In genomic region chr4:134869815-134870375, GRCm38 (mm10) we compare ENCODE assay signal across 11 mouse cellular contexts. TPM values are rescaled to one million over a fixed set of nuclear protein-coding genes. Genes with fewer than 3 reads are reported as not detected.
DNase-seq lines count a peak whose midpoint lies in the region; ATAC-seq and TF ChIP-seq lines count a peak whose summit lies in the region.
"Had no signal": no experiment of that assay in that cellular context is flagged by ENCODE, and none has a peak within 500 bp of the region (broad histone marks: within the 10 kb centered on the region; RNA-seq: fewer than 3 reads in every experiment).

No protein-coding gene starts in this region.

- no peaks in the 10 kb centered on the region for H3K9me3 ChIP-seq in heart, embryonic 11.5 days (replicated peaks; ENCODE audit: control insufficient read depth, low read length)
- H3K9me3 ChIP-seq in midbrain, embryonic 10.5 days (replicated peaks) = no peaks in the 10 kb centered on the region
- H3K9me3 ChIP-seq in midbrain, embryonic 16.5 days (replicated peaks; ENCODE audit: control insufficient read depth, low read length, poor library complexity, severe bottlenecking) = no peaks in the 10 kb centered on the region
- H3K9me3 ChIP-seq in limb, embryonic 11.5 days (ENCODE audit: control insufficient read depth, low read length) = no peaks in the 10 kb centered on the region
- no peaks in the 10 kb centered on the region for H3K9me3 ChIP-seq in stomach, postnatal 0 days (ENCODE audit: control insufficient read depth, low read length)
- H3K9me3 ChIP-seq: forebrain, embryonic 15.5 days; hindbrain, embryonic 13.5 days had no signal

- TF ChIP-seq CTCF in stomach, postnatal 0 days (IDR thresholded peaks at IDR 0.05; ENCODE audit: low read depth) = no peak

- peak overlapping the region; percentile 30 for H3K4me3 ChIP-seq in heart, embryonic 11.5 days (ENCODE audit: low read depth, low read length)
- no peak overlapping the region for H3K4me3 ChIP-seq in midbrain, embryonic 10.5 days
- no peak overlapping the region for H3K4me3 ChIP-seq in midbrain, embryonic 16.5 days (ENCODE audit: low read depth, low read length)
- 0 out of 2 replicates have a peak overlapping the region, but pooled peaks have one; percentile 10 for H3K4me3 ChIP-seq in limb, embryonic 11.5 days (ENCODE audit: low read depth, low read length)
- no peak overlapping the region for H3K4me3 ChIP-seq in stomach, postnatal 0 days (ENCODE audit: low read depth, low read length)
- H3K4me3 ChIP-seq: forebrain, embryonic 15.5 days; hindbrain, embryonic 13.5 days had no signal

- peak overlapping the region; percentile 71 for H3K4me2 ChIP-seq in heart, embryonic 11.5 days
- no peak overlapping the region for H3K4me2 ChIP-seq in midbrain, embryonic 16.5 days (ENCODE audit: low read length)
- H3K4me2 ChIP-seq in limb, embryonic 11.5 days (ENCODE audit: low read depth, severe bottlenecking) = peak overlapping the region; percentile 29; the same call in 1 of the 2 replicates
- H3K4me2 ChIP-seq in stomach, postnatal 0 days (replicated peaks; ENCODE audit: low read depth) = peak overlapping the region; percentile 29
- H3K4me2 ChIP-seq: forebrain, embryonic 15.5 days; hindbrain, embryonic 13.5 days had no signal

- H3K27ac ChIP-seq in heart, embryonic 11.5 days (ENCODE audit: low read depth, low read length) = peak overlapping the region; percentile 82
- H3K27ac ChIP-seq in midbrain, embryonic 10.5 days (replicated peaks) = 0 out of 2 replicates have a peak overlapping the region, but pooled peaks have one; percentile 9
- H3K27ac ChIP-seq in midbrain, embryonic 16.5 days (ENCODE audit: low read length) = no peak overlapping the region
- H3K27ac ChIP-seq in limb, embryonic 11.5 days (replicated peaks; ENCODE audit: low read depth, low read length) = no peak overlapping the region
- no peak overlapping the region for H3K27ac ChIP-seq in stomach, postnatal 0 days (replicated peaks)
- H3K27ac ChIP-seq: forebrain, embryonic 15.5 days; hindbrain, embryonic 13.5 days had no signal

- H3K9ac ChIP-seq in heart, embryonic 11.5 days (ENCODE audit: low read depth, low read length) = peak overlapping the region; percentile 69
- H3K9ac ChIP-seq in midbrain, embryonic 16.5 days (ENCODE audit: low read depth, low read length) = no peak overlapping the region
- no peak overlapping the region for H3K9ac ChIP-seq in limb, embryonic 11.5 days (ENCODE audit: low read length)
- peak overlapping the region; percentile 43; the same call in 1 of the 2 replicates for H3K9ac ChIP-seq in stomach, postnatal 0 days (ENCODE audit: low read length)
- H3K9ac ChIP-seq: forebrain, embryonic 15.5 days; hindbrain, embryonic 13.5 days had no signal

- no peak for TF ChIP-seq EP300 in stomach, postnatal 0 days (optimal IDR thresholded peaks at IDR 0.05)

- no peak for DNase-seq in heart, adult 8-10 months (ENCODE audit: low spot score)
- DNase-seq in midbrain, embryonic 10.5 days (ENCODE audit: low spot score) = no peak
- no peak for DNase-seq in limb, embryonic 11.5 days (ENCODE audit: low spot score)
- no peak for DNase-seq in stomach, postnatal 0 days (ENCODE audit: low spot score)
- DNase-seq in layer of hippocampus, postnatal 25 days (ENCODE audit: extremely low spot score in 1 of 2, low spot score in 1 of 2) = no peak
- no peak for DNase-seq in cerebellum, postnatal 4 days (ENCODE audit: low spot score in 2 of 2)

- H3K36me3 ChIP-seq in heart, embryonic 11.5 days (ENCODE audit: control insufficient read depth, insufficient read depth, low read length) = no peaks in the 10 kb centered on the region
- H3K36me3 ChIP-seq in midbrain, embryonic 10.5 days = no peaks in the 10 kb centered on the region
- no peaks in the 10 kb centered on the region for H3K36me3 ChIP-seq in midbrain, embryonic 16.5 days (ENCODE audit: control insufficient read depth, insufficient read depth, low read length)
- H3K36me3 ChIP-seq in limb, embryonic 11.5 days (ENCODE audit: control insufficient read depth, insufficient read depth, low read length) = no peaks in the 10 kb centered on the region
- no peaks in the 10 kb centered on the region for H3K36me3 ChIP-seq in stomach, postnatal 0 days (ENCODE audit: control insufficient read depth, insufficient read depth, low read length)
- H3K36me3 ChIP-seq: forebrain, embryonic 15.5 days; hindbrain, embryonic 13.5 days had no signal

- 35% methylated on average over 7 of the region's 7 CpGs for WGBS in heart, embryonic 11.5 days (ENCODE audit: insufficient replicate concordance)
- WGBS in midbrain, embryonic 10.5 days = 51% methylated on average over 7 of the region's 7 CpGs
- 55% methylated on average over 7 of the region's 7 CpGs for WGBS in midbrain, embryonic 16.5 days
- 49% methylated on average over 7 of the region's 7 CpGs for WGBS in limb, embryonic 11.5 days
- WGBS in stomach, postnatal 0 days = 49% methylated on average over 7 of the region's 7 CpGs

- ATAC-seq in heart, embryonic 11.5 days (replicated peaks; ENCODE audit: insufficient number of reproducible peaks, low FRiP score, low TSS enrichment) = peak; percentile 53; the same call in 1 of the 2 replicates
- no peak for ATAC-seq in midbrain, embryonic 16.5 days
- no peak for ATAC-seq in limb, embryonic 11.5 days (ENCODE audit: insufficient number of reproducible peaks, low FRiP score, low TSS enrichment, low read depth)
- ATAC-seq in stomach, postnatal 0 days (ENCODE audit: low FRiP score, low TSS enrichment) = no peak
- ATAC-seq: forebrain, embryonic 15.5 days had no signal

- H3K27me3 ChIP-seq in heart, embryonic 11.5 days (ENCODE audit: control insufficient read depth, insufficient read depth, low read length) = peaks cover 12% of the 10 kb centered on the region
- H3K27me3 ChIP-seq in midbrain, embryonic 10.5 days (ENCODE audit: low read depth, poor library complexity, severe bottlenecking) = peaks cover 42% of the 10 kb centered on the region
- H3K27me3 ChIP-seq in midbrain, embryonic 16.5 days (ENCODE audit: control insufficient read depth, insufficient read depth, low read depth, low read length) = peaks cover 11% of the 10 kb centered on the region
- peaks cover 14% of the 10 kb centered on the region for H3K27me3 ChIP-seq in limb, embryonic 11.5 days (ENCODE audit: control insufficient read depth, insufficient read depth, low read length)
- no peaks in the 10 kb centered on the region for H3K27me3 ChIP-seq in stomach, postnatal 0 days (ENCODE audit: control insufficient read depth, insufficient read depth, low read length)

- H3K4me1 ChIP-seq in heart, embryonic 11.5 days (ENCODE audit: control insufficient read depth, insufficient read depth, low read length) = peaks cover 15% of the 10 kb centered on the region
- H3K4me1 ChIP-seq in midbrain, embryonic 10.5 days = peaks cover 15% of the 10 kb centered on the region
- H3K4me1 ChIP-seq in midbrain, embryonic 16.5 days (ENCODE audit: control insufficient read depth, insufficient read depth, low read length) = peaks cover 2% of the 10 kb centered on the region; the same call in 1 of the 2 replicates
- peaks cover 8% of the 10 kb centered on the region; the same call in 1 of the 2 replicates for H3K4me1 ChIP-seq in limb, embryonic 11.5 days (ENCODE audit: control insufficient read depth, insufficient read depth, low read length)
- H3K4me1 ChIP-seq in stomach, postnatal 0 days (replicated peaks; ENCODE audit: control insufficient read depth, insufficient read depth) = no peaks in the 10 kb centered on the region; the same call in 1 of the 2 replicates
- H3K4me1 ChIP-seq: forebrain, embryonic 15.5 days had no signal

RNA-seq across cellular contexts. Expression of gene Rhd, which starts 5.6 kb away (rescaled TPM):
- 54.0 and 68.6 TPM in 2 replicates for polyA plus RNA-seq in heart, embryonic 11.5 days (2014; fragmentation: Nextera tagmentation; extraction: Ambion mirVana)
- 10 to 100 TPM in 1 of 4 experiments, 1 to 10 TPM in 3; 8.4 to 10.2 (median 8.5) TPM for total RNA-seq in heart, adult 8-10 months (2022)
- 9.6 and 12.9 TPM in 2 replicates for polyA plus RNA-seq in midbrain, embryonic 10.5 days (2016; fragmentation: Nextera tagmentation; extraction: Ambion mirVana)
- 1.3 and 1.4 TPM in 2 replicates for polyA plus RNA-seq in midbrain, embryonic 16.5 days (2015; fragmentation: Nextera tagmentation; extraction: Ambion mirVana)
- 12.6 and 14.8 TPM in 2 replicates for polyA plus RNA-seq in limb, embryonic 11.5 days (2014; fragmentation: Nextera tagmentation; extraction: Ambion mirVana)
- 0.47 TPM in 2 replicates for polyA plus RNA-seq in stomach, postnatal 0 days (2015; fragmentation: Nextera tagmentation; extraction: Ambion mirVana)
- not detected for total RNA-seq in layer of hippocampus, postnatal 25 days (2021)
- total RNA-seq: layer of hippocampus, postnatal 10 days had no signal

RNA-seq across cellular contexts. Expression of gene Maco1, which starts 16.8 kb away (rescaled TPM):
- polyA plus RNA-seq in heart, embryonic 11.5 days (2014; fragmentation: Nextera tagmentation; extraction: Ambion mirVana) = 20.7 and 22.6 TPM in 2 replicates
- 10 to 100 TPM; 21.1 to 25.0 (median 23.2) TPM for total RNA-seq in heart, adult 8-10 months (2022)
- polyA plus RNA-seq in midbrain, embryonic 10.5 days (2016; fragmentation: Nextera tagmentation; extraction: Ambion mirVana) = 36.8 and 41.3 TPM in 2 replicates
- polyA plus RNA-seq in midbrain, embryonic 16.5 days (2015; fragmentation: Nextera tagmentation; extraction: Ambion mirVana) = 91.3 and 101 TPM in 2 replicates
- polyA plus RNA-seq in limb, embryonic 11.5 days (2014; fragmentation: Nextera tagmentation; extraction: Ambion mirVana) = 41.5 and 45.4 TPM in 2 replicates
- 20.8 and 24.1 TPM in 2 replicates for polyA plus RNA-seq in stomach, postnatal 0 days (2015; fragmentation: Nextera tagmentation; extraction: Ambion mirVana)
- total RNA-seq in layer of hippocampus, postnatal 25 days (2021) = 10 to 100 TPM; 42.0 to 48.0 TPM

RNA-seq across cellular contexts. Expression of gene Tmem50a, which starts 44.9 kb away (rescaled TPM):
- 149 and 150 TPM in 2 replicates for polyA plus RNA-seq in heart, embryonic 11.5 days (2014; fragmentation: Nextera tagmentation; extraction: Ambion mirVana)
- 10 to 100 TPM; 63.0 to 64.1 (median 63.5) TPM for total RNA-seq in heart, adult 8-10 months (2022)
- polyA plus RNA-seq in midbrain, embryonic 10.5 days (2016; fragmentation: Nextera tagmentation; extraction: Ambion mirVana) = 127 and 135 TPM in 2 replicates
- polyA plus RNA-seq in midbrain, embryonic 16.5 days (2015; fragmentation: Nextera tagmentation; extraction: Ambion mirVana) = 237 and 253 TPM in 2 replicates
- 145 and 154 TPM in 2 replicates for polyA plus RNA-seq in limb, embryonic 11.5 days (2014; fragmentation: Nextera tagmentation; extraction: Ambion mirVana)
- 187 and 193 TPM in 2 replicates for polyA plus RNA-seq in stomach, postnatal 0 days (2015; fragmentation: Nextera tagmentation; extraction: Ambion mirVana)
- total RNA-seq in layer of hippocampus, postnatal 25 days (2021) = 100 to 1,000 TPM; 107 to 122 TPM

RNA-seq across cellular contexts. Expression of gene Rsrp1, which starts 53.5 kb away (rescaled TPM):
- polyA plus RNA-seq in heart, embryonic 11.5 days (2014; fragmentation: Nextera tagmentation; extraction: Ambion mirVana) = 331 and 353 TPM in 2 replicates
- total RNA-seq in heart, adult 8-10 months (2022) = 100 to 1,000 TPM in 3 of 4 experiments, 10 to 100 TPM in 1; 97.1 to 165 (median 123) TPM
- 320 and 401 TPM in 2 replicates for polyA plus RNA-seq in midbrain, embryonic 10.5 days (2016; fragmentation: Nextera tagmentation; extraction: Ambion mirVana)
- 576 and 581 TPM in 2 replicates for polyA plus RNA-seq in midbrain, embryonic 16.5 days (2015; fragmentation: Nextera tagmentation; extraction: Ambion mirVana)
- 345 and 367 TPM in 2 replicates for polyA plus RNA-seq in limb, embryonic 11.5 days (2014; fragmentation: Nextera tagmentation; extraction: Ambion mirVana)
- 278 and 283 TPM in 2 replicates for polyA plus RNA-seq in stomach, postnatal 0 days (2015; fragmentation: Nextera tagmentation; extraction: Ambion mirVana)
- 100 to 1,000 TPM; 264 to 283 TPM for total RNA-seq in layer of hippocampus, postnatal 25 days (2021)

Comparison
In these comparisons a context has a peak if more than half of its experiments do, and no peak if none do; other contexts are left out.
1. H3K27ac ChIP-seq: peak in heart, embryonic 11.5 days (single experiment) and midbrain, embryonic 10.5 days (single experiment); none in midbrain, embryonic 16.5 days (single experiment), limb, embryonic 11.5 days (single experiment) and stomach, postnatal 0 days (single experiment).
2. H3K4me3 ChIP-seq: peak in heart, embryonic 11.5 days (single experiment) and limb, embryonic 11.5 days (single experiment); none in midbrain, embryonic 10.5 days (single experiment), midbrain, embryonic 16.5 days (single experiment) and stomach, postnatal 0 days (single experiment).
3. H3K9ac ChIP-seq: peak in heart, embryonic 11.5 days (single experiment) and stomach, postnatal 0 days (single experiment); none in midbrain, embryonic 16.5 days (single experiment) and limb, embryonic 11.5 days (single experiment).